Mouse (Mus musculus) heart, postnatal 0 days (tissue): ENCODE data around the gene Ppm1g.

ENCODE experiments used
- CTCF ChIP-seq: IDR thresholded peaks from 2 replicates; pipeline ENCODE4 v1.5.1; 2016; ENCODE audit warnings: antibody characterized with exemption, control low read depth, low read depth
- EP300 ChIP-seq: IDR thresholded peaks from 2 replicates; pipeline ENCODE4 v1.6.1; 2016; ENCODE audit warnings: antibody characterized with exemption, low read depth

- TF ChIP-seq CTCF (no peak), EP300 (no peak)
Measured at GRCm38 (mm10) chr5:31190201-31190600, 30.3 kb downstream of the Ppm1g start.
